Mouse (Mus musculus) left cerebral cortex, adult 18-20 months (tissue): ENCODE data around the gene Tbc1d15. TPM values are rescaled to one million over a fixed set of nuclear protein-coding genes. Genes with fewer than 3 reads are reported as not detected.
"Not testable (repeated sequence)": the region's sequence is repeated elsewhere in the genome, so short reads cannot be mapped to it uniquely, and the experiment has no call there.

Experiments
- DNase-seq, 2 experiments: peaks; one replicate each; pipeline ENCODE4 v3.0.0; 2021 to 2022; ENCODE audit warnings: low spot score in 2 of 2, mixed read lengths in 1 of 2
- total RNA-seq, 2 experiments: library from RNA; stranded (reverse); gene quantifications; 2 replicates each; pipeline ENCODE4 v1.2.3; 2021

Gene Tbc1d15
- total RNA-seq, 2 experiments from 2014 or later = 49.8 to 59.9 TPM

DNA sequence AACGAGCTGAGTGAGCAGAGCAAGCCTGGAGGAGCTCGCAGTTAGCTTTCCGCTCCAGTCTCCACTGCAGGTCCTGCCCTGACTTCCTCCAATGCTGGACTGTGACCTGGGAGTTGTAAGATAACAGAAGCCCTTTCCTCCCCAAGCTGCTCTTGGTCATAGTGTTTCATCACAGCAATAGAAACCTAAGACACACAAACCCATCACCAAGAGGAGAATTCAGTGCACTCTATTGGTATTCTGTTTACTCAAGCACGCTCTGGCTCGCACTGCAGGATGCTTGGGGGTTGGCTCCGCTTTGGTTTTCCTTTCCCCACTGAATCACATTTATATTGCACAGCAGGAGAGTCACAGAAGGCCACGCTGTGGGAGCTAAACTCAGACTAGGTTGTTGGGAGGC lies 3.2 kb downstream of the Tbc1d15 start:
- no peak for DNase-seq

- DNase-seq = no peak
Measured at GRCm38 (mm10) chr10:115245488-115245887, 5.8 kb downstream of the Tbc1d15 start.

DNA sequence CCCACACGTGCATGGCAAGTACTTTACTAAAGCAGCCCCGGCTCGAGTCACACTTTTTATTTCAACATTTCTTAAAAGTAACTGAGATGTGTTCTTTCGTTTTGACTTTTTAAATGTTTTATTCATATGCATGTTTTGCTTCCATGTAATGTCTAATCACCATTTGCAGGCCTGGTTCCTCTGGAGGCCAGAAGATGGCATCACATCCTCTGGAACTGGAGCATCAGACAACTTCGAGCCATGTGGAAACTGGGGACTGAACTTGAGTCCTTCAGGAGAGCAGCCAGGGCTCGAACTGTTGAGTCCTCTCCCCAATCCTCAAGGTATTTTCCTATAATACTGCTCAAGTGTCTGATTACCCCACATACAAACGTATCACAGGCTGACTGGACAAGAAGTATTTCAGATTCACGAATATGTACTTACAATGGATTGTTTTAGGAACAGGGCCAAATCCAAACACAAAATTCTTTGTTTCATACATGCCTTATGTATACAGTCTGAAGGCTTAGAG lies 10.1 kb downstream of the Tbc1d15 start:
- DNase-seq = no peak

DNA sequence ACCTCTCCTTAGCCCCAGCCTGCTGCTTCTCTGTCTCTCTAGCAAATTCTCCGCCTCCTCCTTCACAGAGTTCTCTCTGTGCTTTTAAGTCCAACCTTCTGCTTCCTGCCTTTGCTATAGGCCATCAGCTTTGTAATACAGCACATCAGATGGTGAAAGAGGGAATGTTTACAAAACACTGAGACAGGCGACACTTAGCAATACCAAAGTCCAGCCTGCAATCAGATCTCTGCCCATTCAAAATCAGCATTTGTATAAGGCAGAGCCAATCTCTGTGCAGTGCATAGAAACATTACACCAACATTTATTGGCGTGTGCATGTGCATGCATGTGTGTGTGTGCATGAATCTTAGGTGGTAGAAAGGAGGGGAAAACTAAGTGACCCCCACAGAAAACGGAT lies 13.3 kb downstream of the Tbc1d15 start:
- DNase-seq = no peak

DNA sequence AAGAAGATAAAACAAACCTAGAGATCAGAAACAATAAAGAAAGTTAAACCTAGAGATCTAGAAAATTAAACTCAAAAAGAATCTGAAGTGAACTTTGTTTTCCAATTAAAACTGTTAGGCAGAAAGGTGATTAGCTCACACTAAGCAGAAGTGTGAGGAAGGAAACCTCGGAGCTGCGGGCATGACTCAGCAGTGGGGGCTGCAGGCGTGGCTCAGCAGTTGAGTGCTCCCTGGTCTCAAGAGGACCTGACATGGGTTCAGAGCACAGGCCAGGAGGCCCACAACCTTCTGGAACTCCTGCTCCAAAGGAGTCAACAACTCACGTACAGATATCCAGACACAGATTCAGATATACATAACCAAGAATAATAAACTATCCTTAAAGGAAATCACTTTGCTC lies 14.5 kb downstream of the Tbc1d15 start:
- DNase-seq = no peak

DNA sequence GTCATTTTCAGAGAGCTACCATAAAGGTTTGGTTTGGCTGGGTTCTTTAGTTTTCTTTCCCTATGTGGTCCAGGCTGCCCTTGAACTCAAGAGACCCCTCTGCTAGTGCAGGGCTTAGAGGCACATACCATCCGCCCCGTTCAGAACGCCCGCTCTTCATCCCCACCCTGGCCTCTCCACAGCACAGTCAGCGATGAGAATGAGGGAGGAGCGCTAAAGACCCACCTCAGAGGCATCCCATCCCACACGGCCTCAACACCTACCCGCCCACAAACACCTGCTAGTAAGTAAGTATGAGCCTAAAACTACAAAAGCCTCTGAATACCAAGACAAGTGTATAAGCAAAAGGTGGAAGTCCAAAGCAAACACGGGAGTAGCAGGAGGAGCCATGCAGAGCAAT lies 15.8 kb downstream of the Tbc1d15 start:
- no peak for DNase-seq

DNA sequence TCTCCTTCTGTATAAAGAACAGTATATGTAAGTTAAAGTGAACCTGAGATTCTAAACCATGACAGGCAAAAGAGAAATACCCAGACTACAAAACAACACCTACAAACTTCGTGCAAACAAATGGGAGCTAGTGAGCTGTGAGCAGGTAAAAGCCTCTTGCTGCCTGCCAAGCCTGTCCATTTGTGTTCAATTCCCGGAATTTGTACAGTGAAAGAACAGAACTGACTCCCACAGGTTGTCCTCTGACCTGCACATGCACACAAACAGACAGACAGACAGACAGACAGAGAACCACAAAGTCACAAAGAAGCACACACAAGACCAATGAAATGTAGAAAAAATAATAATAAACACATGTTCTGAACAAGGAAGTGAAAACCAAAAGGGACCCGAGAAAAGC lies 17.5 kb downstream of the Tbc1d15 start:
- no peak for DNase-seq

- no peak for DNase-seq
Measured at GRCm38 (mm10) chr10:115232513-115232912, 18.8 kb downstream of the Tbc1d15 start.

DNA sequence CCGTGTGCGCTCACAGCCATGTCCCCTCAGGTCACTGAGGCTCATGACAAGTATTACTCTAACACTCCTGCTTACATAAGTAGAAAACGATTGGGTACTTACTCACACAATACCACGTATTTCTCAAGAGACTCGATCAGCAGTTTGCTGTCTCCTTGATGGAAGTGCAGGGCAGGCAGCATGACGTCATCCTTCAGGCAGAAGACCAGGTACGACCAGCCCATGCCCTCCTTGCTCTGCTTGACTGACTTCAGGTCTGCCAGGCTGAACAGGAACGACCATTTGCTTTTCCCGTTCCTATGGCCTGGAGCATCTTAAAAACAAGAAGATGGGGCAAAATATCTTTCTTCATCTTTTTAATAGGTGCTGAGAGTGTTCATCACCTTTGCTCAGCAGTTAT lies 22.2 kb downstream of the Tbc1d15 start:
- DNase-seq = no peak

- no peak for DNase-seq
Measured at GRCm38 (mm10) chr10:115226586-115226985, 24.7 kb downstream of the Tbc1d15 start.

- DNase-seq = no peak
Measured at GRCm38 (mm10) chr10:115223845-115224244, 27.4 kb downstream of the Tbc1d15 start.

GRCm38 (mm10) chr10:115212916-115213580 lies 38.2 kb downstream of the Tbc1d15 start:
- DNase-seq = no peak

- no peak for DNase-seq
Measured at GRCm38 (mm10) chr10:115205825-115206224, 45.4 kb downstream of the Tbc1d15 start.

- no peak for DNase-seq
Measured at GRCm38 (mm10) chr10:115205284-115205683, 46.0 kb downstream of the Tbc1d15 start.

GRCm38 (mm10) chr10:115191214-115191613 lies 60.1 kb downstream of the Tbc1d15 start:
- no peak for DNase-seq

DNA sequence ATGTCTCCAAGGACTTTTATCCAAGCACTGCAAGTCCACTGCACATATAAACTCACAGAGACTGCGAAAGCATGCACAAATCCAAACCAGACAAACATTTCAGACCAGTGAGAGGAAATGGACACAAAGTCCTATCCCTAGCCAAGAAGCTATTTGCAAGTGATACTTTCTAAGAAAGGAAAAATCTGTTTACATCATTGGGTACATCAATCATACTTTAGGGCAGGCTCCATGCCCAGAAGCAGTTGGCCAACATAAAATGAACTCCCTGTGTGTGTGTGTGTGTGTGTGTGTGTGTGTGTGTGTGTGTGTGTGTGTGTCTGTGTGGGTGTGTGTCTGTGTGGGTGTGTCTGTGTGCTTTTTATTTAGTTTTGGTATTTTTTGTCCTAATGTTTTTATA lies 63.9 kb downstream of the Tbc1d15 start:
- no peak for DNase-seq

DNA sequence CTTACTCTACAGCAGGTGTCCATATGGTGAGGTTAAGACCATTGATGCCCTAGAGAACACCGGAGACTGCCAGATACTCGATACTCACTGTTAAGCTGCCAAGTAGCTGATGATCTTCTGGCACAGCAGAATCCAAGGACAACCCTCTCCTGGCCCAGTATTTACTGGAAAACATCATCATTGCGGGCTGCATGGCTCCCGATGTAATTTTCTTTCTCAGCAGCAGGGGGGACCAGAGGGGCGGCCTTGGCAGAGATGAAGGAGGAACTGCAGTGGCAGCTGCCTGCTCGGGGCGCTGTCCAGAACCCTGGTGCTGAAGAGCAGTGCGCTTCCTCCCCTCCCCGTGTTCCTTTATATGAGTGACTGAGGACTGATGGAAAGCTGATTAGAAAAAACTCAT lies 66.6 kb downstream of the Tbc1d15 start, which contains the start of gene Tph2:
TSS of gene Tph2 (minus strand) at position 326 of the 400 bp plus-strand sequence.
- peak; percentile 39 to 49 for DNase-seq

DNA sequence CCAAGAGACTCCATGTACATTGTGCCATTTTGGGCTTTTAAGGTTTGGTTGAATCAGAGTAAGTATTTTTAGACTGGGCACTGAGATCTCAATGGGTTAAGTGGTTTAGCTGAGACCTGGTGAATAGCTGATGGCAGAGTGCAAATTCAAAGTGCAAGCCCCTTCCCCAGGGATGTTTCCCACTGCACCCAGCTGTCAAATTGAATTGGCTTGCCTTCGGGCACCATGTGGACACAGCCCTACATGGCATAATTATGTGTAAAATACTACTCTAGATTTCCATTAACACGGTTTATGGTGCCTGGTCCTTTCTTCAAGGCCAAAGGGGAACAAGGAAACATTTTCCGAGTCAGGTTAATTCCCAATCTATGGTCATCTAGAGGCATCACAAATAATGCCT lies 70.2 kb downstream of the Tbc1d15 start:
- no peak for DNase-seq

DNA sequence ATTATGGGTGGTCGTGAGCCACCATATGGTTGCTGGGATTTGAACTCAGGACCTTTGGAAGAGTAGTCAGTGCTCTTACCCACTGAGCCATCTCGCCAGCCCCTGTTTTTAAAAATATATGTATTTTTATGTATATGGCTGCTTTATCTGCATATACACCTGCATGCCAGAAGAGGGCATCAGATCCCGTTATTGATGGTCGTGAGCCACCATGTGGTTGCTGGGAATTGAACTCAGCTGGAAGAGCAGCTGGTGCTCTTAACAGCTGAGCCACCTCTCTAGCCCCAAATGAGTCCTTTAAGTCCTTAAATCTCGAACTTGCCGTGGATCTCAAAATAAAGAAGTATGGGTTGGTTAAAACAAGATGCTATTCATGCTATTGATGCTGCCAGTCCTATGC lies 73.2 kb downstream of the Tbc1d15 start:
- not testable (repeated sequence) for DNase-seq

GRCm38 (mm10) chr10:115175591-115175991 lies 75.7 kb downstream of the Tbc1d15 start:
- DNase-seq = no peak

DNA sequence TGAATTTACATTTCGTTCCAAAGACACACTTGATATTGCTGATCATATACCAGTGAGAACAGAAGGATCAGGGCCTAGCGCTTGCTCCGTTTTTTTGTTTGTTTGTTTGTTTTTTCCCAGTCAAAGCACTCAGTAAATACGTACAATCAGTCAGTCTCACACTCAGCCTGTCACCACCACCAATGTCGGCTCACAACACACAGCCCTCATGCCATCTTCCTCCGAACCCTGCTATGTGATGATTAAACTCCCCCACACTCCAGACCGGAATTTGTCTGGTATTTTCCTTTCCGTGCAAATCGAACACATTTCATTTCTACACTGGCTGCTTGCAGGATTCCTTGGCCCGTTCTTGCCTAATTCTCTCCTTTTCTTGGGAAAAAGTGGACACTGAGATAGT lies 77.9 kb downstream of the Tbc1d15 start:
- no peak for DNase-seq

- peak in 1 of 2 experiments; percentile 10 for DNase-seq
Measured at GRCm38 (mm10) chr10:115171351-115171818, 79.9 kb downstream of the Tbc1d15 start.
